Mouse (Mus musculus) limb, embryonic 11.5 days (tissue): ENCODE results near the gene Fam107a. TPM values are rescaled to one million over a fixed set of nuclear protein-coding genes. Genes with fewer than 3 reads are reported as not detected.
A peak's percentile ranks its signal among the peaks of the same experiment; 100 is the strongest.

Experiments used
- ATAC-seq: fragments of 200-750 bp; cut with Nextera tagmentation; 2 replicates; pipeline ENCODE4 v1.8.0; 2017; ENCODE audit warnings: low read depth; ENCODE audit not compliant: insufficient number of reproducible peaks, low FRiP score, low TSS enrichment
- DNase-seq: peaks from one replicate; pipeline ENCODE4 v3.0.0-alpha.2; 2015; ENCODE audit warnings: low spot score
- H3K27ac ChIP-seq: fragments of 300-500 bp; sonication (generic); replicated peaks from 2 replicates; pipeline ENCODE4 v1.5.1; 2014; ENCODE audit warnings: low read depth, mild to moderate bottlenecking, low read length
- H3K27me3 ChIP-seq: fragments of 300-500 bp; sonication (generic); 2 replicates; pipeline ENCODE4 v1.6.1; 2014; ENCODE audit warnings: mild to moderate bottlenecking, low read length, mixed read lengths; ENCODE audit not compliant: control insufficient read depth, insufficient read depth
- H3K36me3 ChIP-seq: fragments of 300-500 bp; sonication (generic); 2 replicates; pipeline ENCODE4 v1.6.1; 2014; ENCODE audit warnings: mild to moderate bottlenecking, low read length, moderate library complexity, mixed read lengths; ENCODE audit not compliant: control insufficient read depth, insufficient read depth
- H3K4me1 ChIP-seq: fragments of 300-500 bp; sonication (generic); 2 replicates; pipeline ENCODE4 v1.6.1; 2014; ENCODE audit warnings: low read length, mixed read lengths; ENCODE audit not compliant: control insufficient read depth, insufficient read depth
- H3K4me2 ChIP-seq: fragments of 300-500 bp; sonication (generic); 2 replicates; pipeline ENCODE4 v1.6.1; 2014; ENCODE audit warnings: low read depth, mild to moderate bottlenecking, moderate library complexity; ENCODE audit not compliant: severe bottlenecking
- H3K4me3 ChIP-seq: fragments of 300-500 bp; sonication (generic); 2 replicates; pipeline ENCODE4 v1.5.1; 2014; ENCODE audit warnings: low read depth, low read length
- H3K9ac ChIP-seq: fragments of 300-500 bp; sonication (generic); 2 replicates; pipeline ENCODE4 v1.6.1; 2014; ENCODE audit warnings: mild to moderate bottlenecking, low read length
- H3K9me3 ChIP-seq: fragments of 300-500 bp; sonication (generic); 2 replicates; pipeline ENCODE4 v1.6.1; 2016; ENCODE audit warnings: low read length; ENCODE audit not compliant: control insufficient read depth
- WGBS: fragments of 180-500 bp; shearing (Covaris S2); extraction: QIAGEN DNeasy Blood & Tissue Kit; methylation state at CpG from one replicate; pipeline ENCODE4 v1.1.7; 2014; 5-methylcytosine and 5-hydroxymethylcytosine counted together
- polyA plus RNA-seq: library from polyadenylated mRNA; unstranded; fragments of >200 nt; fragmentation: Nextera tagmentation; extraction: Ambion mirVana; gene quantifications from 2 replicates; pipeline ENCODE4 v1.2.1, GENCODE M21; 2014

The Fam107a gene
- polyA plus RNA-seq, 1 experiment from 2014 or later = 0.32 TPM

GRCm38 (mm10) chr14:8342509-8343106 lies 24.8 kb upstream of the Fam107a start:
- H3K4me1 ChIP-seq = no peaks in the 10 kb centered on the region
- H3K27ac ChIP-seq = no peak overlapping the region
- 72% methylated on average over 4 of the region's 5 CpGs for WGBS
- H3K9me3 ChIP-seq = no peaks in the 10 kb centered on the region
- no peak overlapping the region for H3K4me3 ChIP-seq
- no peak overlapping the region for H3K9ac ChIP-seq
- no peaks in the 10 kb centered on the region for H3K27me3 ChIP-seq
- H3K36me3 ChIP-seq = no peaks in the 10 kb centered on the region
- ATAC-seq (no peak), DNase-seq (no peak)
- no peak overlapping the region for H3K4me2 ChIP-seq

DNA sequence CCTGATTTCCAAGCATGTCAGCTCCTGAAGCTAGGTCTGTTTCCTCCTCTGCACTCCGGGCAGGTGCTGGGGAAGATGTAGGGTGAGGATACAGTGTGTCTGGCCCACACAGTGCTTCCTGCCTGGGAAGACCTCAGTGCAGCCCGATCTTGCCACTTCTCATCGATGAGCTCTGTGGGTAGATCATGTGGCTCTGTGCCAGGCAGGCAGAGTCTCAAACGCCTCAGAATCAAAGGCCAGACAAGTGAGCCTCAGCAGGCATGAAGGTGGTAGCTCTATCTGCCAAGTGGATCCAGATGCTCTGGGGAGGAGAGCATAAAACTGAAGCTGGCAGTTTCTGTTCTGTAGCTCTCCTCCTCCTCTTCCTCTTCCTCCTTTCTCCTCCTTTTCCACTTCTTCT lies 22.4 kb upstream of the Fam107a start:
- Histone ChIP-seq H3K4me1 (0 out of 2 replicates have a peak, but pooled peaks cover 5% of the 10 kb centered on the region), H3K27me3 (no peaks in the 10 kb centered on the region), H3K9me3 (no peaks in the 10 kb centered on the region), H3K27ac (no peak overlapping the region), H3K4me3 (no peak overlapping the region), H3K9ac (no peak overlapping the region), H3K36me3 (no peaks in the 10 kb centered on the region), H3K4me2 (no peak overlapping the region)
- ATAC-seq (no peak), DNase-seq (no peak)
- WGBS = 81% methylated on average over 4 of the region's 4 CpGs

DNA sequence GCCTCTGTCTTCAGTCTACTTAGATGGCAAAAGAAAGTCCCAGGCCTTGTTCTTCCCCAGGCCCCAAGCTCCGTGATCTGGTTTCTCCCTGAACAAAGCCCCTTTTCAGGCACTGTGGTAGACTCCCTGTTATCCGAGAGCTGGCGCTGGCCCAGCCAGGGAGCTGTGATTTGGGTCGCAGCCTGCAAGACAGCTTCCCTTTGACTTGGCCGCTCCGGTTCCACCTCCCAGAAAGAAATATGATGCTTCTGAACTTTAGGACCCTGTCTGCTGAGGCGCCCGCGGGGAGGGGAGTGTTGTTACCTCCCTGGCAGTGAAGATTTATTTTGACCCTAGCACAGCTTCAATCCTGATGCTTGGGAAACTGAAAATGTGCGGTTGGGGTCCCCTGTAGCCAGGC lies 18.1 kb upstream of the Fam107a start:
- 6% methylated on average over 10 of the region's 10 CpGs for WGBS
- DNase-seq = peak; percentile 81
- no peak overlapping the region for H3K4me3 ChIP-seq
- H3K4me2 ChIP-seq = 0 out of 2 replicates have a peak overlapping the region, but pooled peaks have one; percentile 2
- no peaks in the 10 kb centered on the region for H3K27me3 ChIP-seq
- peak; percentile 70; the same call in 1 of the 2 replicates for ATAC-seq
- peak overlapping the region; percentile 71; the same call in 1 of the 2 replicates for H3K27ac ChIP-seq
- 0 out of 2 replicates have a peak, but pooled peaks cover 5% of the 10 kb centered on the region for H3K4me1 ChIP-seq
- H3K36me3 ChIP-seq = no peaks in the 10 kb centered on the region
- H3K9ac ChIP-seq = 0 out of 2 replicates have a peak overlapping the region, but pooled peaks have one; percentile 17
- H3K9me3 ChIP-seq = no peaks in the 10 kb centered on the region

GRCm38 (mm10) chr14:8334511-8334910 lies 16.7 kb upstream of the Fam107a start:
- H3K4me3 ChIP-seq = no peak overlapping the region
- H3K27ac ChIP-seq = no peak overlapping the region
- DNase-seq (no peak), ATAC-seq (no peak)
- H3K4me2 ChIP-seq = no peak overlapping the region
- H3K36me3 ChIP-seq = no peaks in the 10 kb centered on the region
- H3K9me3 ChIP-seq = no peaks in the 10 kb centered on the region
- H3K4me1 ChIP-seq = 0 out of 2 replicates have a peak, but pooled peaks cover 5% of the 10 kb centered on the region
- WGBS = 78% methylated on average over 3 of the region's 3 CpGs
- H3K27me3 ChIP-seq = no peaks in the 10 kb centered on the region
- no peak overlapping the region for H3K9ac ChIP-seq

GRCm38 (mm10) chr14:8332314-8333252 lies 14.8 kb upstream of the Fam107a start:
- no peak overlapping the region for H3K4me2 ChIP-seq
- WGBS = 84% methylated on average over 11 of the region's 11 CpGs
- no peak overlapping the region for H3K27ac ChIP-seq

GRCm38 (mm10) chr14:8331307-8331905 lies 13.6 kb upstream of the Fam107a start:
- Histone ChIP-seq H3K27ac (no peak overlapping the region), H3K9me3 (no peaks in the 10 kb centered on the region), H3K4me3 (no peak overlapping the region), H3K36me3 (no peaks in the 10 kb centered on the region), H3K4me2 (no peak overlapping the region), H3K27me3 (no peaks in the 10 kb centered on the region), H3K4me1 (peaks cover 9% of the 10 kb centered on the region; the same call in 1 of the 2 replicates), H3K9ac (no peak overlapping the region)
- WGBS = 86% methylated on average over 14 of the region's 14 CpGs
- no peak for ATAC-seq
- no peak for DNase-seq

More at GRCm38 (mm10) chr14:8332314-8333252, 14.8 kb upstream of the Fam107a start:
- Histone ChIP-seq H3K4me1 (0 out of 2 replicates have a peak, but pooled peaks cover 5% of the 10 kb centered on the region), H3K9ac (no peak overlapping the region), H3K36me3 (no peaks in the 10 kb centered on the region), H3K27me3 (no peaks in the 10 kb centered on the region), H3K4me3 (no peak overlapping the region), H3K9me3 (no peaks in the 10 kb centered on the region)
- no peak for ATAC-seq
- DNase-seq = no peak

- Histone ChIP-seq H3K27me3 (no peaks in the 10 kb centered on the region), H3K27ac (no peak overlapping the region), H3K4me1 (peaks cover 3% of the 10 kb centered on the region; the same call in 1 of the 2 replicates), H3K9me3 (no peaks in the 10 kb centered on the region), H3K36me3 (no peaks in the 10 kb centered on the region), H3K4me3 (no peak overlapping the region), H3K4me2 (no peak overlapping the region), H3K9ac (no peak overlapping the region)
- 72% methylated on average over 6 of the region's 6 CpGs for WGBS
- ATAC-seq (no peak), DNase-seq (no peak)
Observed at GRCm38 (mm10) chr14:8330390-8330789, 12.6 kb upstream of the Fam107a start.

- Histone ChIP-seq H3K9me3 (no peaks in the 10 kb centered on the region), H3K4me2 (no peak overlapping the region), H3K4me1 (peaks cover 3% of the 10 kb centered on the region; the same call in 1 of the 2 replicates), H3K4me3 (no peak overlapping the region), H3K9ac (no peak overlapping the region), H3K27me3 (no peaks in the 10 kb centered on the region), H3K36me3 (no peaks in the 10 kb centered on the region), H3K27ac (no peak overlapping the region)
- ATAC-seq = no peak
- DNase-seq = no peak
- 84% methylated on average over 4 of the region's 4 CpGs for WGBS
Observed at GRCm38 (mm10) chr14:8329552-8329951, 11.7 kb upstream of the Fam107a start.
